Mouse (Mus musculus) adrenal gland, postnatal 14 days (tissue): ENCODE measurements around the gene Ccdc187. TPM values are rescaled to one million over a fixed set of nuclear protein-coding genes. Genes with fewer than 3 reads are reported as not detected.

Experiments
- DNase-seq: peaks from one replicate; pipeline ENCODE4 v3.0.0; 2021; ENCODE audit warnings: mixed read lengths
- total RNA-seq: library from RNA; stranded (reverse); gene quantifications from 2 replicates; pipeline ENCODE4 v1.2.3, GENCODE M21; 2021

The Ccdc187 gene
- total RNA-seq, 1 experiment from 2014 or later: 1.5 TPM

- peak; percentile 29 for DNase-seq
Observed at GRCm38 (mm10) chr2:26280594-26280993, 13.8 kb downstream of the Ccdc187 start.

GRCm38 (mm10) chr2:26279712-26280111, 14.6 kb downstream of the Ccdc187 start:
- DNase-seq: no peak

- DNase-seq: peak; percentile 69
Observed at GRCm38 (mm10) chr2:26273611-26274010, 20.7 kb downstream of the Ccdc187 start.

GRCm38 (mm10) chr2:26268216-26268615, 26.1 kb downstream of the Ccdc187 start:
- peak; percentile 59 for DNase-seq

- no peak for DNase-seq
Observed at GRCm38 (mm10) chr2:26266066-26266742, 28.2 kb downstream of the Ccdc187 start.

- DNase-seq: no peak
Observed at GRCm38 (mm10) chr2:26265095-26265494, 29.3 kb downstream of the Ccdc187 start.

GRCm38 (mm10) chr2:26264646-26265045, 29.7 kb downstream of the Ccdc187 start:
- no peak for DNase-seq

- no peak for DNase-seq
Observed at GRCm38 (mm10) chr2:26257315-26258096, 36.9 kb downstream of the Ccdc187 start.

GRCm38 (mm10) chr2:26254816-26255215, 39.5 kb downstream of the Ccdc187 start:
- DNase-seq: no peak

- DNase-seq: no peak
Observed at GRCm38 (mm10) chr2:26252514-26253206, 41.7 kb downstream of the Ccdc187 start.

GRCm38 (mm10) chr2:26247531-26247930, 46.8 kb downstream of the Ccdc187 start:
- DNase-seq: no peak

GRCm38 (mm10) chr2:26240841-26241240, 53.5 kb downstream of the Ccdc187 start:
- DNase-seq: no peak

- no peak for DNase-seq
Observed at GRCm38 (mm10) chr2:26240330-26240729, 54.0 kb downstream of the Ccdc187 start.

- DNase-seq: peak; percentile 98
Observed at GRCm38 (mm10) chr2:26237290-26237782, 57.0 kb downstream of the Ccdc187 start, which contains the start of gene Qsox2. Gene Qsox2, minus strand, starts transcription at chr2:26237525.

GRCm38 (mm10) chr2:26236681-26237289, 57.6 kb downstream of the Ccdc187 start:
- no peak for DNase-seq

GRCm38 (mm10) chr2:26234771-26235170, 59.6 kb downstream of the Ccdc187 start:
- no peak for DNase-seq

- DNase-seq: no peak
Observed at GRCm38 (mm10) chr2:26234253-26234652, 60.1 kb downstream of the Ccdc187 start.

GRCm38 (mm10) chr2:26231366-26231765, 63.0 kb downstream of the Ccdc187 start:
- DNase-seq: no peak

GRCm38 (mm10) chr2:26230253-26230652, 64.1 kb downstream of the Ccdc187 start:
- DNase-seq: no peak

GRCm38 (mm10) chr2:26227788-26228187, 66.6 kb downstream of the Ccdc187 start:
- DNase-seq: peak; percentile 44

GRCm38 (mm10) chr2:26225242-26225641, 69.1 kb downstream of the Ccdc187 start:
- no peak for DNase-seq

- DNase-seq: no peak
Observed at GRCm38 (mm10) chr2:26223961-26224360, 70.4 kb downstream of the Ccdc187 start.
